Mouse (Mus musculus) kidney, postnatal 0 days (tissue): ENCODE measurements around the gene Osbpl3. TPM values are rescaled to one million over a fixed set of nuclear protein-coding genes. Genes with fewer than 3 reads are reported as not detected.

Experiments
- ATAC-seq: fragments of 200-750 bp; cut with Nextera tagmentation; replicated peaks from 2 replicates; pipeline ENCODE4 v1.8.0; 2017; ENCODE audit warnings: low read depth, moderate number of reproducible peaks, moderate TSS enrichment, moderate library complexity; ENCODE audit not compliant: low FRiP score
- DNase-seq: peaks from one replicate; pipeline ENCODE4 v3.0.0-alpha.2; 2016; ENCODE audit warnings: low spot score
- H3K27ac ChIP-seq: fragments of 300-500 bp; sonication (generic); 2 replicates; pipeline ENCODE4 v1.5.1; 2014; ENCODE audit warnings: mild to moderate bottlenecking
- H3K27me3 ChIP-seq: fragments of 300-500 bp; sonication (generic); 2 replicates; pipeline ENCODE4 v1.6.1; 2014; ENCODE audit warnings: low read length, mixed read lengths; ENCODE audit not compliant: insufficient read depth
- H3K36me3 ChIP-seq: fragments of 300-500 bp; sonication (generic); 2 replicates; pipeline ENCODE4 v1.6.1; 2014; ENCODE audit warnings: low read length, mixed read lengths; ENCODE audit not compliant: insufficient read depth
- H3K4me1 ChIP-seq: fragments of 300-500 bp; sonication (generic); replicated peaks from 2 replicates; pipeline ENCODE4 v1.6.1; 2014; ENCODE audit warnings: antibody characterized with exemption, low read length, mixed read lengths; ENCODE audit not compliant: insufficient read depth
- H3K4me2 ChIP-seq: fragments of 300-500 bp; sonication (generic); 2 replicates; pipeline ENCODE4 v1.6.1; 2014; ENCODE audit warnings: mild to moderate bottlenecking, low read length, moderate library complexity, mixed read lengths
- H3K4me3 ChIP-seq: fragments of 300-500 bp; sonication (generic); replicated peaks from 2 replicates; pipeline ENCODE4 v1.5.1; 2014; ENCODE audit warnings: low read depth, low read length
- H3K9ac ChIP-seq: fragments of 300-500 bp; sonication (generic); 2 replicates; pipeline ENCODE4 v1.6.1; 2014; ENCODE audit warnings: low read depth, low read length
- H3K9me3 ChIP-seq: fragments of 300-500 bp; sonication (generic); replicated peaks from 2 replicates; pipeline ENCODE4 v1.6.1; 2016; ENCODE audit warnings: low read length, inconsistent platforms, mixed read lengths
- CTCF ChIP-seq: IDR thresholded peaks from 2 replicates; pipeline ENCODE4 v1.5.1; 2016; ENCODE audit warnings: antibody characterized with exemption, low read depth, mild to moderate bottlenecking, moderate library complexity
- WGBS: fragments of 180-500 bp; shearing (Covaris S2); extraction: QIAGEN DNeasy Blood & Tissue Kit; methylation state at CpG from one replicate; pipeline ENCODE4 v1.1.7; 2014; 5-methylcytosine and 5-hydroxymethylcytosine counted together
- polyA plus RNA-seq: library from polyadenylated mRNA; unstranded; fragments of >200 nt; fragmentation: Nextera tagmentation; extraction: Ambion mirVana; gene quantifications from 2 replicates; pipeline ENCODE4 v1.2.1, GENCODE M21; 2015

Gene Osbpl3
- polyA plus RNA-seq, 1 experiment from 2014 or later = 17.4 TPM

DNA sequence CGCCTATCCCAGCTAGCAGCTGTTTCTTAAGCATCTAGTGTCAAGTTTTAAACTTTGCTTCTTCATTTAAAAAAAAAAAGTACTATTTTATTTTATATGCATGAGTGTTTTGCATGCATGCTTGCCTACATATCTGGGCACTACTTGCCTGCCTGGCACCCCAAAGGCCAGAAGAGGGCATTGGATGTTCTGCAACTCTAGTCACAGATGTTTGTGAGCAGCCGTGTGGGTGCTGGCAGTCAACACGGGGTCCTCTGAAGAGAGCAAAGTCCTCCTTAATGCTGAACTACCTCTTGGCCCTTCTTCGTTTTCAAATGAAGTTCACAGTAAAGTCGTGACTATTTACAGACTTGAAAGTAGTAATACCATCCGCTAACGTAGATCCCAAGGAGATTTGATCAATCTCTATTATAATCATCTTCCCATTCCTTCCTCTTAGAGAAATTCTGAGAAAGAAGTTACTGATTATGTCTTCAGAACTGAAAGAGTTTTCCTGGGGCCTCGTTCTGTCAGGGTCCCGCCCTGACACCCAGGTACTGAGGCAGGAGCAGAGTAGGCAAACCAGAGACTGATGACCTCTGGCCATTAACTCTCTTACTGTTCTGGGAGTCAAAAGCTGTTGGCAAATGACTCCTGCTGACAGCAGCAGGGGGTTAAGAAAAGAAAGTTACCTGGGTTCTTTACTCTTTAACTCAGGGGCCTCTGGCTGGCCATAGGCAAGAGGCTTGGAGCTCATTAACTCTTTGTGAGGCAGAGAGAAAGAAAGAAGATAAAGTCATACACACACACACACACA, 8.9 kb upstream of the Osbpl3 start:
- Histone ChIP-seq H3K27ac (no peak overlapping the region), H3K4me2 (no peak overlapping the region), H3K4me3 (no peak overlapping the region), H3K9ac (no peak overlapping the region), H3K4me1 (no peaks in the 10 kb centered on the region), H3K9me3 (no peaks in the 10 kb centered on the region), H3K36me3 (no peaks in the 10 kb centered on the region), H3K27me3 (no peaks in the 10 kb centered on the region)
- DNase-seq (no peak), ATAC-seq (no peak)
- WGBS = 78% methylated on average over 9 of the region's 9 CpGs
- no peak for TF ChIP-seq CTCF

GRCm38 (mm10) chr6:50462026-50462425, 6.0 kb upstream of the Osbpl3 start:
- no peak for TF ChIP-seq CTCF
- DNase-seq (no peak), ATAC-seq (no peak)
- Histone ChIP-seq H3K9ac (no peak overlapping the region), H3K4me3 (no peak overlapping the region), H3K4me2 (no peak overlapping the region), H3K9me3 (no peaks in the 10 kb centered on the region), H3K27ac (no peak overlapping the region), H3K4me1 (no peaks in the 10 kb centered on the region), H3K36me3 (no peaks in the 10 kb centered on the region), H3K27me3 (no peaks in the 10 kb centered on the region)
- 48% methylated on average over 4 of the region's 4 CpGs for WGBS

DNA sequence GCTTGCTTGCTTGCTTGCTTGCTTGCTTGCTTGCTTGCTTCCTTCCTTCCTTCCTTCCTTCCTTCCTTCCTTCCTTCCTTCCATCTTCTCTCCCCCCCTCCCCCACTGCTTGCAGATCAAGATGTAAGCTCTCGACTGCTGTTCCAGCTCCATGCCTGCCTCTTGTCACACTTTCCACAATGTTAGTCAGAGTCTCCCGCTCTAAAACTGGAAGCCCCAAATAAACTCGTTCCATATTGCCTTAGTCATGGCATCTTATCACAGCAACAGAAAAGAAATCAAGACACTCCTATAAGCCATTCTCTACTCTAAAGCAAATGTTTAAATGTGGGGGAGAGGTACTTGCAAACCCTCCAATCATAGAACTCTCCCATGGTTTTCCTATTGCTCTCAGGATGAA, 5.6 kb upstream of the Osbpl3 start:
- no peak overlapping the region for H3K27ac ChIP-seq
- H3K27me3 ChIP-seq = no peaks in the 10 kb centered on the region
- no peak for ATAC-seq
- H3K9me3 ChIP-seq = no peaks in the 10 kb centered on the region
- no peak overlapping the region for H3K9ac ChIP-seq
- H3K36me3 ChIP-seq = no peaks in the 10 kb centered on the region
- WGBS = 69% methylated on average over 3 of the region's 3 CpGs
- DNase-seq = no peak
- H3K4me1 ChIP-seq = no peaks in the 10 kb centered on the region
- no peak for TF ChIP-seq CTCF
- H3K4me2 ChIP-seq = no peak overlapping the region
- no peak overlapping the region for H3K4me3 ChIP-seq

- DNase-seq = no peak
- Histone ChIP-seq H3K4me3 (no peak overlapping the region), H3K9ac (no peak overlapping the region), H3K27ac (no peak overlapping the region), H3K36me3 (no peaks in the 10 kb centered on the region), H3K4me1 (no peaks in the 10 kb centered on the region), H3K9me3 (no peaks in the 10 kb centered on the region), H3K4me2 (no peak overlapping the region), H3K27me3 (no peaks in the 10 kb centered on the region)
- 88% methylated on average over 5 of the region's 5 CpGs for WGBS
- no peak for TF ChIP-seq CTCF
- no peak for ATAC-seq
Observed at GRCm38 (mm10) chr6:50460646-50461045, 4.6 kb upstream of the Osbpl3 start.

- H3K4me3 ChIP-seq = no peak overlapping the region
- no peaks in the 10 kb centered on the region for H3K36me3 ChIP-seq
- no peak for DNase-seq
- no peaks in the 10 kb centered on the region for H3K4me1 ChIP-seq
- ATAC-seq = no peak
- H3K4me2 ChIP-seq = no peak overlapping the region
- no peaks in the 10 kb centered on the region for H3K9me3 ChIP-seq
- H3K27me3 ChIP-seq = no peaks in the 10 kb centered on the region
- no peak for TF ChIP-seq CTCF
- no peak overlapping the region for H3K9ac ChIP-seq
- H3K27ac ChIP-seq = no peak overlapping the region
Observed at GRCm38 (mm10) chr6:50460246-50460645, 4.2 kb upstream of the Osbpl3 start.

GRCm38 (mm10) chr6:50459271-50459670, 3.3 kb upstream of the Osbpl3 start:
- H3K9ac ChIP-seq = no peak overlapping the region
- ATAC-seq (no peak), DNase-seq (no peak)
- no peak overlapping the region for H3K27ac ChIP-seq
- no peaks in the 10 kb centered on the region for H3K4me1 ChIP-seq
- H3K4me3 ChIP-seq = no peak overlapping the region
- H3K4me2 ChIP-seq = no peak overlapping the region
- no peaks in the 10 kb centered on the region for H3K27me3 ChIP-seq
- WGBS = 70% methylated on average over 5 of the region's 5 CpGs
- H3K9me3 ChIP-seq = no peaks in the 10 kb centered on the region
- no peaks in the 10 kb centered on the region for H3K36me3 ChIP-seq
- no peak for TF ChIP-seq CTCF
